Mouse (Mus musculus): ENCODE measurements around the gene Gigyf2. TPM values are rescaled to one million over a fixed set of nuclear protein-coding genes. Genes with fewer than 3 reads are reported as not detected.
A peak's percentile ranks its signal among the peaks of the same experiment; 100 is the strongest.

Gene Gigyf2
- total RNA-seq (2021) = 10 to 100 TPM; 43.3 to 46.4 TPM

GRCm38 (mm10) chr1:87326742-87327163 is at the start of gene Gigyf2:
Gene Gigyf2, plus strand, starts transcription at chr1:87326998.
- peak; percentile 96 for DNase-seq
- intact Hi-C loops (cut with DNase I) = no loop called here

DNA sequence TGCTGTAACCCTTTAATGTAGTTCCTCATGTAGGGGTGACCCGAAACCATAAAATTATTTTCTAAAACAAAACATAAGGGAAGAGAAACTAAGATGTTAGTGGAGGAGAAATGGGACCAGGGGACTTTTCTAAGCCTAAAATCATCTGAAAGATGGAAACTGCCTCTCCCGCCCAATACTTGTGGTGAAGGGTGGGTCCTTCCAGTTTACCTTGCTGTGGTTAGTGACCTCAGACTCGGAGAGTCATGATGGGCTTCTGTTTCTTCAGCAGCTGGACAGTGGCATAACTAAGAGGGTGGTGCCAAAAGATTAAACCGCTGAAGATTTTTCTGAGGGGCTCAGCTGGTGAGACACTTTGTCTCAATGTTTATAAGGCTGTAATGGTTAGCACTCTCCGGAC is 46.5 kb upstream of the Gigyf2 start:
- intact Hi-C loops (cut with DNase I) = no loop called here
- DNase-seq = no peak

GRCm38 (mm10) chr1:87281599-87282412 is 45.0 kb upstream of the Gigyf2 start:
- no peak for DNase-seq
- intact Hi-C loops (cut with DNase I) = no loop called here

DNA sequence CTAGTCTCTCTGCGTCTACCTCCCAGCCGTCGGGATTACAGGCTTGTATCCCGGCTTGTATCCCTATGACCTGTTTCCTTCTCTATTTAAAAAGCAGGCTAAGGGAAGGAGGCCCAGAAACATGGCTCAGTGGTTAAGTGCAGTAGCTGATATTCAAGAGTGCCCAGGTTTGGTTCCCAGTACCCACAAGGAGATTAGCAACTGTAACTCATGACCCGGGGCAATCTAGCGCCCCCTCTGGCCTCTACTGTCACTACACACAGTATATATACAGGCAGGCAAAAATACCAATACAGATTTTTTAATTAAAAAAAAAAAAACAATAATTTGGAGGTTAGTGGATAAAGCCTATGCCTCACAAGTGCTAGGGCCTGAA is 44.4 kb upstream of the Gigyf2 start:
- intact Hi-C loops (cut with DNase I) = no loop called here
- no peak for DNase-seq

GRCm38 (mm10) chr1:87283410-87283960 is 43.3 kb upstream of the Gigyf2 start:
- intact Hi-C loops (cut with DNase I) = no loop called here
- DNase-seq = no peak

- DNase-seq = no peak
- intact Hi-C loops (cut with DNase I) = no loop called here
These were observed 39.7 kb upstream of the Gigyf2 start for GRCm38 (mm10) chr1:87287105-87287504.

- intact Hi-C loops (cut with DNase I) = no loop called here
- peak; percentile 35 to 54 for DNase-seq
These were observed 35.4 kb upstream of the Gigyf2 start for GRCm38 (mm10) chr1:87291416-87291815.

DNA sequence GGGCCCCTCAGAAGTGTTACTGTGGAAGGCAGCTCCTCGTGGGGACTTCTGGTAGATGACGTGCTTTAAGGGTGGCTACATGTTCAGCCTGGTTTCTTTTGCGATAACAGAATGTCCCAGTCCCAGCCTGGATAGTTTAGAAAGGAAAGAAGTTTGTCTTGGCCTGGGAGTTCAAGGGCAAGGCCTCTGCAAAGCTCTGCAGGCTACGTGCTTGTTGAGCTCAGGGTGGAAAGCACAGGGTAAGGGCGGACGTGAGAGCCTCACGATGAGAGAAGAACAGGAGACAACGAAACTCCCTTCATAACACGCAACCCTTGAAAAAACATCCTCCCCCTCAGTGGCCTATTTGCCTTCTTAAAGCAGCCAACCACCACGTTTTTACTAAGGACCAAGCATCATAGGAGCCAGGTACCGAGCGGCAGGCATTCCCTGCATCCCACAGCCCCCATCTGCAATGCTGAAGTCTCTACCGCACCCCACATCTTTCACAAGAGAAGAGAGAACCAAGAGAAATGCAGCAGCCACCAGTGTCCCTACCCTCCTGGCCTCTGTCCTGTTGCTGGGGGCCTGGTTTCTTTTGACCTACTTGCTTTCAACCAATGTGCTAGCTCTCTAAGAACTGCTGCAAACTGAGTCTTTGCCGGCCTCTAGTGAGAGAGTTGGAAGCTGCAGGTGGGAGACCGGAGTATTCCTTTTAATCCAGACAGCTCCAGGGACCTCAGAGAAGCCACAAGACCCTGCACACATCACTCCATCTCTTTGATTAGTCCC is 34.2 kb upstream of the Gigyf2 start:
- intact Hi-C loops (cut with DNase I) = loop anchor here (1.0 kb wide), 2 partner anchors 34 to 46 kb away; no protein-coding TSS in a partner anchor
- DNase-seq = peak; percentile 26 to 47

DNA sequence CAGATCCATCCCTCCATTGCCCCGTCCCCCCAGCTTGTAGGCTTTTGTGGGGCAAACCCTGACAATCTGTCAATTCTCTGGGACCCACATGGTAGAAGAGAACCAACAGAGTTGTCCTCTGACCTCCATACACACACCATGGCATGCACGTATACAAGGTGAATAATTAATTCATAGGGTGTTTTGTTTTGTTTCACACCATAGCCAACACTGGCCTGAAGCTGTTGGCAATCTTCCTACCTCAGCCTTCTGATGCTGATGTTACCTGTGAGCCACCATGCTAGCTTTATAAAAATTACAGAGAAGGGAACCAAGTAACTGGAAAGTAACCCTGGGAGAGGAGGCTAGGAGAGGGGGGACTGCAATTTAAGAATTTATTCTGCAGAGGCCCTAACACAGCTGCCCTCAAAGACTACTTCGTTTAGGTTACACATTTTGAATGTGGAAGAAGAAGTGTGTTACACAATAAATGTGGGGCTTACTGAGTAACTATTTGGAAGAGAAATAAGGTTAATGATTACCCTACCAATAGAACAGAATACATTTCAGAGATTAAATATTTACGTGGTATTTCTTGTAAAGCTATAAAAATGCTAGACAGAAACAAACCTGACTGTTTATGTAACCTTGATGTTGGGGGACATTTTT is 32.6 kb upstream of the Gigyf2 start:
- intact Hi-C loops (cut with DNase I) = no loop called here
- DNase-seq = no peak

GRCm38 (mm10) chr1:87294951-87295350 is 31.8 kb upstream of the Gigyf2 start:
- intact Hi-C loops (cut with DNase I) = no loop called here
- no peak for DNase-seq

GRCm38 (mm10) chr1:87297346-87297925 is 29.4 kb upstream of the Gigyf2 start:
- intact Hi-C loops (cut with DNase I) = no loop called here
- no peak for DNase-seq

GRCm38 (mm10) chr1:87300360-87301286 is 26.2 kb upstream of the Gigyf2 start:
- no peak for DNase-seq
- intact Hi-C loops (cut with DNase I) = loop anchor here (1.0 kb wide), 1 partner anchor 49 kb away; no protein-coding TSS in a partner anchor

- intact Hi-C loops (cut with DNase I) = loop anchor here (1.0 kb wide), 1 partner anchor 47 kb away; no protein-coding TSS in a partner anchor
- DNase-seq = no peak
These were observed 24.8 kb upstream of the Gigyf2 start for GRCm38 (mm10) chr1:87301971-87302370.

- intact Hi-C loops (cut with DNase I) = no loop called here
- no peak for DNase-seq
These were observed 17.8 kb upstream of the Gigyf2 start for GRCm38 (mm10) chr1:87308952-87309351.

GRCm38 (mm10) chr1:87309621-87310020 is 17.2 kb upstream of the Gigyf2 start:
- intact Hi-C loops (cut with DNase I) = no loop called here
- DNase-seq = no peak

GRCm38 (mm10) chr1:87312681-87313080 is 14.1 kb upstream of the Gigyf2 start:
- DNase-seq = no peak
- intact Hi-C loops (cut with DNase I) = no loop called here

DNA sequence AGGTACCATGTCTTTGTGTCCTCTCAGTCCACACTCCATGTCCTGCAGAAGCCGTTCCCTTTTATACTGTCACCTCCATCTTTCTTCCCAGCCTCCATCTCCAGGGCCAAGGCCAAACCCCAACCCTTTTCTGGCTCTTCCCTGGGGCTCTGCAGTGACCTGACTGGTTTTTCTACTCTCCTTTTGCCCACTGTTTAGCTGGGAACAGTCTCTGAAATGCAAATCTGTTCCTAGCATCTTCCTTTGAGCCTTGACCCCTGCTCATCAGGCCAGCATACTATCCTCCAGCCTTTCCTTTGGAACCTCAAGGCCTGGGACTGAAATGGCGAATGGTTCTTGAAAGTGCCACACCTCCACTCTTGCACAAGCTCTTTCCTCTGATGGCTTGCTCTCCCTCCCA is 13.7 kb upstream of the Gigyf2 start:
- DNase-seq = no peak
- intact Hi-C loops (cut with DNase I) = no loop called here

- DNase-seq = no peak
- intact Hi-C loops (cut with DNase I) = no loop called here
These were observed 12.8 kb upstream of the Gigyf2 start for GRCm38 (mm10) chr1:87313843-87314570.

- intact Hi-C loops (cut with DNase I) = no loop called here
- DNase-seq = no peak
These were observed 11.4 kb upstream of the Gigyf2 start for GRCm38 (mm10) chr1:87315431-87315830.

Measured in heart, postnatal 36 days (tissue).